Mouse (Mus musculus) adrenal gland, postnatal 10 days (tissue): ENCODE measurements at regions not wholly inside any gene's neighbourhood (a gene's known extent, or its start where the extent isn't known, plus 50 kb on each side); places are given as distances from the start of the nearest gene placed in this dataset.

Source experiments
- DNase-seq: peaks from one replicate; pipeline ENCODE4 v3.0.0; 2021; ENCODE audit warnings: mixed read lengths

DNA sequence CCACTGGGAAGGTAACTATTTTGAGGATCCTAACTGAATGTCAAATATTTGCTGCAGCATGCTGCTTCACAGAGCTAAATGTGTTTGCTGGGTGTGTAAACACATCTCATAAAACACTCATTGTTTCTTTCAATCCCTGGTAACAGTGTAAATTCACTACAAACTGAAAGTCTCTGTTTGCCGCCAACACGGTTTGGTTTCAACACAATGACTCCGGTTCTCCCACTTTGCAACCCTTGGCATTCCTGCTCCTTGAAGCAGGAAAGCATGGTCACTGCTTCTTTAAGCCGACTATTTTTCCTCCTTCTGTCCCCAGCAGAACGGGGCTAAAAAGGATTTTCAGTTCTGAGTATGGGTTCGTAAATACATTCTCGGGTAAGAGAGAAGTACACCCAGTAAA lies 328.3 kb downstream of the Klf6 start:
- no peak for DNase-seq

DNA sequence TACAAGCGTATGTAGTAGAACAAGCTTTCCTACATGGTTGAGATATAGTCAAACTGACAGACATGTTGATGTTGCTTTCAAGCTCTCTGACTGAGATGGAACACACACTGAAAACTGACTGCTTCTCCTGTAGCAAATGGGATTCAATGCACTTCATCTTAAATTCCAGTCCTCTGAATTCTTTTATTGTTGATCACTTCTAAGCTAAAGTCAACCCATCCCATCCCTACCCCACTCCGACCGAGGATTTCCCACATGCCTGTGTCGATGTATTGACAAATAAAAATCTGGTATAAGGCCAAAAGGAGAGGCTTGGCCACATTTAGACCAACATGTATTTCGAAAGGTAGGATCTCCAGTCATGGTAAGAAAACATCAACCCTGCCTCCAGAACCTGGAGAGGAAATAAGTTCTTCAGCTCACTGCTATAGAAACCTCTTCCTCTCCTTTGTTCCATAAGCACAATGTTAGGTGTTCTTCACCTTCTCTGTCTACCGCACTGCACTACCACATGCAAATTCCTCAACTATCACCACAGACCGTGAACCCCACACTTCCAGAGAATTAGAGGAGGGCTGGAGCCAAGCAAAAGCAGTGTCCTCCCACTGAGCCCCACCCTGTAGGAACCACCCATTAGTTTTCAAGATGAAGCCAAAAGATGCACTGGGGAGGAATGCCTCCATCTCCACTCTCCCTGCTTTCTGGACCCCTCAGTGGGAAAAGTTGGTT lies 330.1 kb downstream of the Klf6 start:
- DNase-seq: no peak

DNA sequence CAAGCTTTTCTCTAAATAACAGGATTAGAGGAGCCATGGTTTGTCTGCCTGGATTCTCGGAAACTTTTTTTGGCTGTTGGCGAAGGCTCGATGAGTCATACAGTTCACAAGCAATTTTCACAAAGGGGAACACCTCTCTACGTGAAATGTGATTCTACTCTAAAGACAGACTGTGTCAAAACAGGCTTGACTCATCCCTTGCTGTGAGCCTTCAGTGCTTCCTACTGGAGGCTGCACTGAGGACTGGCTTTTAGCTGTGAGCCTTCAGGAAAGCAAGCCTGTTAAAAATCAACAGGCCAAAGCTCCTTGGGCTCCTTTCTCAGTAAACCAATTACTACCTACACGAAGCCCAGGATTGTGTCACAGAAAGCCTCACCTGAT lies 330.6 kb downstream of the Klf6 start:
- DNase-seq: peak; percentile 7

GRCm38 (mm10) chr13:6196690-6197089 lies 335.4 kb downstream of the Klf6 start:
- no peak for DNase-seq

GRCm38 (mm10) chr13:6199107-6199506 lies 337.8 kb downstream of the Klf6 start:
- DNase-seq: no peak

DNA sequence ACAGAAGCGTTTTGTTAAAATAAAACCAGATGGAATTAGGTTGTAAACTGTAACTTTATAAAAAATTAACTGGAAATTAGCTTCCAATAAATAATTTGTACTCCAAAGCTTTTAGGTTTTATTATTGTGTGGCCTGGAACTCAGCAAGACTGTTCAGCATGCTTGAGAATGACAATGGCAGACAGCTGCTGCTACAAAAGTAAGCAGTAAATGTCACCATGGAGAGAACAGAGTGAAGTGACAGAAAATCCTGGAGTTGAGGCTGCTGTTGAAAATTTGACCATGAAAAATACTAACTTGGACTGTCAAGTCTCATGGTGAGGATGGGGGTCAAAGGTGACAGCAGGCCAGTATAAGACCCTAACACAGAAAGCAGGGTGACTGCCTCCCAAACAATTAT lies 340.2 kb downstream of the Klf6 start:
- DNase-seq: no peak

DNA sequence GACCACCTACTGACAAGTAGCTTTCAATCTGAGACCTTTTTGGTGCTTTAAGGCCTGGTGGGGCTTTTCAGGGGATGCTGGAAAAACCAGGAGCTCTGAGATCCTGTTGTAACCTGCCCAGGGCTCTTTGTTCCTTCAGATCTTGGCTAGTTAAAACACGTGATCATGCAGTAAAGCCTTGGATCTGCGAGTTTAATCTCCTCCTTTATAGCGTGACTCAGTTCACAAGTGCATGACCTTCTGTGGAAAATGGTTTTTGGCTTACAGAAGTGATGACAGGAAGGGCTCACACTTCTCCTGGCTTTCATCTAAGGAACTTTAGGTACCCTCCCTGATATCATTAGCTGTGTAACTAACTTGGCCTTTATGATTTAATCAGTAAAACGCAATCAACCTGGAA lies 343.1 kb upstream of the Pitrm1 start:
- DNase-seq: no peak

GRCm38 (mm10) chr13:6212550-6212949 lies 335.4 kb upstream of the Pitrm1 start:
- DNase-seq: no peak

DNA sequence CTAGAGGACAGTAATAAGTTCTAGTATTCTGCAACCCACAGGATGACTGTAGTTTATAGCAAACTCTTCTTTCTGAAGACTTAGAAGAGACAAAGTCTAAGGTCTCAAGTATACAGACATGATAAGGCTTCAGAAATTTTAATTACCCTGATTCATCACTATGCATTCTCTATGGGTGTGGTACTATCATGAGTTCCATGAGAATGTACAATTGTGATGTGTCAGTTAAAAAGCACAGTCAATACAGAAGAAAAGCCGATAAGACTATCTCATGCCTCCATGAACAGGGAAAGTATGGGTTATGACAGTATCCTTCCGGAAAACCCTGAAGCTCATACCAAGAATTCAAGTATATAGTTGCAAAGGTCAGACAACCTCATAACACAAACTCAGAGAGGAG lies 333.8 kb upstream of the Pitrm1 start:
- no peak for DNase-seq

GRCm38 (mm10) chr13:6226087-6226643 lies 321.8 kb upstream of the Pitrm1 start:
- DNase-seq: no peak

GRCm38 (mm10) chr13:6228278-6228677 lies 319.7 kb upstream of the Pitrm1 start:
- no peak for DNase-seq

GRCm38 (mm10) chr13:6235394-6235793 lies 312.6 kb upstream of the Pitrm1 start:
- DNase-seq: no peak

GRCm38 (mm10) chr13:6236503-6236902 lies 311.4 kb upstream of the Pitrm1 start:
- no peak for DNase-seq

DNA sequence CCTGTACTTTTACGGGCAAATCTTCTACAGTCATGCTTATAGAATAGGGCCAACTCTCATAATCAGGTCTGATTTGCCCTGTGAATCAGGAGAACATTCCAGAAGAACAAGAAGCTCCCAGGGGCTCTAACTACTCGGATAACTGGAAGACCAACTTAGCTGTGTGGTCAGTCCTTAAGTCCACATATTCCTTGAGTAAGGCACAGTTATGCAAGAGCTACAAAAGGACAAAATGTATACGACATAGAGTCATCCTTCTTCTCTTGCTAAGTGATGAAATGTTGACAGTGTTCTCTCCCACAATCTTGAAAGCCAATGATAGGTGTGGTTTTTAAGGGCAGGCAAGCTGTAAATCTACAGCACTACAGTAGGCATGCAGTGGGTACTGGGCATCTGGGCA lies 310.7 kb upstream of the Pitrm1 start:
- DNase-seq: no peak

- DNase-seq: peak; percentile 5
These were observed 307.1 kb upstream of the Pitrm1 start for GRCm38 (mm10) chr13:6240855-6241254.

GRCm38 (mm10) chr13:6241472-6242123 lies 306.4 kb upstream of the Pitrm1 start:
- no peak for DNase-seq

GRCm38 (mm10) chr13:6250106-6250505 lies 297.8 kb upstream of the Pitrm1 start:
- DNase-seq: no peak

GRCm38 (mm10) chr13:6251025-6251862 lies 296.7 kb upstream of the Pitrm1 start:
- no peak for DNase-seq

GRCm38 (mm10) chr13:6252100-6252499 lies 295.8 kb upstream of the Pitrm1 start:
- DNase-seq: no peak

DNA sequence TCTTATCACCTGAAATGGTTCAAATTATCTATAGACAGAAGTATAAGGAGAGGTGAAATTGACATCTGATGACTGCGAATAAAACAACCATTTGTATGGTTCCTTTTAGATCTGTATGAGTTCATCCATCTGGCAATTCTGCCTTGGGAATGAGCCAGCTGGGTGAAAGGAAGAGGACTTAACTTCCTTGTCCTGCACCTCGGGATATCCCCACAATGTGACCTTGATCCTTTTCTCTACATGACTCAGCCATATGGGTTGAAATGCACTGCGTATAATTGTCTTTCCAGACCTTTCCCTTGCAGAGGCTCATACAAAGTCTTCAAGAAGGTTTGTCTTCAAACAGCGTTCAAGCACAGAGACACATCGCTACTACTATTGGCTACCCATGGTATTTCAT lies 292.6 kb upstream of the Pitrm1 start:
- no peak for DNase-seq

GRCm38 (mm10) chr13:6255728-6256496 lies 292.0 kb upstream of the Pitrm1 start:
- no peak for DNase-seq

DNA sequence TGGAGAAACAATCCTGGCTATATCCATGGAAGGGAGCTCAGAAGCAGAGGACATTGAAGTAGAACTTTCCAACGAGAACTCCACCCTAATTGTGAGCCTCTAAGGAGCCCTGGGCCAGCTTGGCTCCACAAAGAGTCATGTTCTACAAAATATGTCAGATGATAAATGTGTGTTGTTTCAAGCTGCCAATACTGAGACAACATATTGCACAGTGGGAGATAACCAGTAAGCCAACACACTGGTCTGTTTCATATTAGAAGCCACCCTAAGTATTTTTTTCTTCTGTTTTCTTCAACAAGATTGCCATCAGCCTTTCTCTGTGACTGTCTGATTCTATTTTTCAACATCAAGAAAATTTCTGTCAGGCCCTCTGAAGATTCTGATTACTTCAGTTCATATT lies 289.5 kb upstream of the Pitrm1 start:
- DNase-seq: no peak
